ENCODE assay signal across 35 mouse cellular contexts in genomic region chr13:92446872-92447271, GRCm38 (mm10). TPM values are rescaled to one million over a fixed set of nuclear protein-coding genes. Genes with fewer than 3 reads are reported as not detected.
"Had no signal": no experiment of that assay in that cellular context is flagged by ENCODE, and none has a peak within 500 bp of the region (broad histone marks: within the 10 kb centered on the region; RNA-seq: fewer than 3 reads in every experiment).

No protein-coding gene starts in this region.

- H3K9me3 ChIP-seq: embryonic facial prominence, embryonic 10.5 days; embryonic facial prominence, embryonic 12.5 days; embryonic facial prominence, embryonic 13.5 days; embryonic facial prominence, embryonic 15.5 days; forebrain, embryonic 10.5 days; forebrain, embryonic 12.5 days; forebrain, embryonic 13.5 days; forebrain, embryonic 15.5 days had no signal

- DNase-seq: cerebellum, adult 18-20 months; cerebellum, adult 2 months; cerebellum, adult 8-10 months; cerebellum, adult 9-10 months; cerebellum, adult 9-11 months; cerebellum, postnatal 10 days; cerebellum, postnatal 14 days; cerebellum, postnatal 25 days; cerebellum, postnatal 36 days; embryo, embryonic 11 days; forebrain, postnatal 0 days; gastrocnemius, adult 2 months; gastrocnemius, postnatal 10 days; gastrocnemius, postnatal 14 days; gastrocnemius, postnatal 25 days; gastrocnemius, postnatal 36 days; heart, adult 18-20 months had no signal

- H3K36me3 ChIP-seq: embryonic facial prominence, embryonic 10.5 days; embryonic facial prominence, embryonic 12.5 days; embryonic facial prominence, embryonic 13.5 days; embryonic facial prominence, embryonic 15.5 days; forebrain, embryonic 10.5 days; forebrain, embryonic 12.5 days; forebrain, embryonic 15.5 days had no signal

- H3K4me3 ChIP-seq: embryonic facial prominence, embryonic 10.5 days; embryonic facial prominence, embryonic 12.5 days; embryonic facial prominence, embryonic 13.5 days; embryonic facial prominence, embryonic 15.5 days; erythroblast, embryonic 14.5 days; forebrain, embryonic 10.5 days; forebrain, embryonic 12.5 days; forebrain, embryonic 13.5 days; forebrain, embryonic 15.5 days; gastrocnemius, adult 2 months had no signal

- H3K27ac ChIP-seq: embryonic facial prominence, embryonic 10.5 days; embryonic facial prominence, embryonic 12.5 days; embryonic facial prominence, embryonic 13.5 days; embryonic facial prominence, embryonic 15.5 days; forebrain, embryonic 10.5 days; forebrain, embryonic 12.5 days; forebrain, embryonic 13.5 days; forebrain, embryonic 15.5 days; gastrocnemius, adult 2 months had no signal

- H3K4me1 ChIP-seq: embryonic facial prominence, embryonic 10.5 days; embryonic facial prominence, embryonic 12.5 days; embryonic facial prominence, embryonic 13.5 days; embryonic facial prominence, embryonic 15.5 days; forebrain, embryonic 10.5 days; forebrain, embryonic 12.5 days; forebrain, embryonic 13.5 days; forebrain, embryonic 15.5 days had no signal

- H3K9ac ChIP-seq: embryonic facial prominence, embryonic 12.5 days; embryonic facial prominence, embryonic 13.5 days; embryonic facial prominence, embryonic 15.5 days; forebrain, embryonic 12.5 days; forebrain, embryonic 13.5 days; forebrain, embryonic 15.5 days; forebrain, postnatal 0 days had no signal

- H3K4me2 ChIP-seq: embryonic facial prominence, embryonic 12.5 days; embryonic facial prominence, embryonic 13.5 days; embryonic facial prominence, embryonic 15.5 days; forebrain, embryonic 12.5 days; forebrain, embryonic 13.5 days; forebrain, embryonic 15.5 days had no signal

- ATAC-seq: forebrain, embryonic 13.5 days; forebrain, embryonic 14.5 days; forebrain, embryonic 15.5 days; forebrain, embryonic 16.5 days; forebrain, postnatal 0 days had no signal

- H3K27me3 ChIP-seq: embryonic facial prominence, embryonic 12.5 days; embryonic facial prominence, embryonic 13.5 days; embryonic facial prominence, embryonic 15.5 days; forebrain, embryonic 12.5 days; forebrain, embryonic 13.5 days; forebrain, embryonic 15.5 days had no signal

RNA-seq across cellular contexts. Expression of gene Ankrd34b, which starts 21.2 kb away (rescaled TPM):
- total RNA-seq: common myeloid progenitor, adult 5-6 weeks; gastrocnemius, adult 18-20 months; gastrocnemius, adult 2 months; gastrocnemius, adult 8-10 months; gastrocnemius, postnatal 14 days; gastrocnemius, postnatal 25 days; gastrocnemius, postnatal 36 days; gastrocnemius, postnatal 4 days; granulocyte monocyte progenitor cell, adult 5-6 weeks; heart, adult 18-20 months had no signal
- polyA plus RNA-seq: embryonic facial prominence, embryonic 10.5 days; embryonic facial prominence, embryonic 11.5 days; embryonic facial prominence, embryonic 13.5 days; erythroblast, embryonic 14.5 days; forebrain, embryonic 11.5 days had no signal

RNA-seq across cellular contexts. Expression of gene Fam151b, which starts 36.9 kb away (rescaled TPM):
- polyA plus RNA-seq: embryonic facial prominence, embryonic 11.5 days; embryonic facial prominence, embryonic 12.5 days; erythroblast, embryonic 14.5 days; forebrain, embryonic 11.5 days; forebrain, postnatal 0 days had no signal
